Mouse (Mus musculus) cortical plate, adult 2 months (tissue): ENCODE results near the gene Rbsn.
A peak's percentile ranks its signal among the peaks of the same experiment; 100 is the strongest.

Experiments used
- CTCF ChIP-seq: fragments of 200-500 bp; IDR thresholded peaks from 2 replicates; pipeline ENCODE4 v1.5.1; 2011; ENCODE audit warnings: mild to moderate bottlenecking, control low read depth, low read length; ENCODE audit not compliant: insufficient read depth; ENCODE audit errors: extremely low read depth
- POLR2A ChIP-seq: fragments of 200-500 bp; IDR thresholded peaks from 2 replicates; pipeline ENCODE4 v1.6.1; 2011; ENCODE audit warnings: mild to moderate bottlenecking, low read length, control low read depth; ENCODE audit not compliant: insufficient read depth; ENCODE audit errors: extremely low read depth

DNA sequence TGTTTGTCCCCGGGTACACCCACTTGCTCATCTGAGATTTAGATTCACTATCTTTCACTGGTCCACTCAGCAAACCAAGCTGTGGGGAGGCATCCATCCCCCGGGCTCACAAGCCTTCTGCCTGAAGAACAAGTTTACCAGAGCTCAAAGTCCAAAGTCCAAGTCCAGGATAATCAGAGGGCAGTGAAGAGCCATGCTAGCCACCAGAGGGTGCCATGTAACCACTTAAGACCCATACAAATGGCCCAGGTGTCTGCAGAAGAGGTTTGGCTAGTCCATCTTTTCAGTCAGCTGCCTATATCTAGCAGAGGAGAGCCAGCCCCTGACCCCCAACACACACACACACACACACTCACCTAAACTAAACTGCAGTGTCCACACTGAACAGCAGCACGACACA is 4.7 kb upstream of the Rbsn start:
- TF ChIP-seq CTCF (peak; percentile 75), POLR2A (no peak)
